Mouse (Mus musculus): Measurements from ENCODE around the gene Tsr1.

Gene Tsr1

GRCm38 (mm10) chr11:74897678-74898516 is at the start of gene Tsr1:
Gene Tsr1, plus strand, starts transcription at chr11:74898071.
- in situ Hi-C loops (cut with MboI): no loop called here

- in situ Hi-C loops (cut with MboI): no loop called here
Observed at GRCm38 (mm10) chr11:74850998-74851661, 46.7 kb upstream of the Tsr1 start.

- in situ Hi-C loops (cut with MboI): no loop called here
Observed at GRCm38 (mm10) chr11:74857756-74858155, 40.1 kb upstream of the Tsr1 start.

- in situ Hi-C loops (cut with MboI): no loop called here
Observed at GRCm38 (mm10) chr11:74862129-74862528, 35.7 kb upstream of the Tsr1 start.

- in situ Hi-C loops (cut with MboI): no loop called here
Observed at GRCm38 (mm10) chr11:74863471-74863870, 34.4 kb upstream of the Tsr1 start.

- in situ Hi-C loops (cut with MboI): no loop called here
Observed at GRCm38 (mm10) chr11:74864421-74864820, 33.5 kb upstream of the Tsr1 start.

GRCm38 (mm10) chr11:74865252-74865651 is 32.6 kb upstream of the Tsr1 start:
- in situ Hi-C loops (cut with MboI): no loop called here

- in situ Hi-C loops (cut with MboI): no loop called here
Observed at GRCm38 (mm10) chr11:74866640-74867039, 31.2 kb upstream of the Tsr1 start.

GRCm38 (mm10) chr11:74867181-74867580 is 30.7 kb upstream of the Tsr1 start:
- in situ Hi-C loops (cut with MboI): no loop called here

DNA sequence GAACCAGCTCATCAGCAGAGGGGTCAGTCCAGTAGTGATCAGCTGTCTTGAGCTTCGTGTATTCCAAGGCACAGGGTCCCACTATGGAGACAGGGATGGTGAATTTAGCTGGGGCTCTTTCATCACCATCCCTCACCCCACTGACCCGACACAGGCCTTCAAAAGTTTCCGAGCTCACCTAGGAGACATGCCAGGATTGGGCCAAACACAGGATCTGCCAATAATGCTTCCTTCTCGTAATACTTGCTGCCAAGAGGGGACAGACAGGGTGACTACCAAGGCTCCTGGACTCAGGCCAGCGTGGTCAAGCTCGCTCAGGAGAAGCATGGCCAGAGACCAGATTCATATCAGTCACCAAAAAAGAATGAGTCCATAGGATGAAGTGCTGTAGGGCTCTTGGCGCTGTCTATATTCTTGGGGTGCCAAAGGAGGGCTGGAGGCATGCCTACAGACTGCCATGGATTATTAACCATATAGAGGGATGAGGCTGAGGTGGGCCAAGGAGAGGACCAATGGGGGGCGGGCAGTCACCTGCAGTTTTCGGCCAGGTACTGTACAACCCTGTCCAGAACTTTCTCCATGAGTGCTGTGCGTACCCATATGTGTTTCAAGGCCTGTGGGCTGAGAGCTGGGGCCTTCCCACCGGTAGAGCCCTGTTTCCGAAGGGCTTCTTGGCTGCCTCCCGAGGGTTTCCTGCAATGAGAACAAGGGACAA is 29.7 kb upstream of the Tsr1 start:
- in situ Hi-C loops (cut with MboI): no loop called here

DNA sequence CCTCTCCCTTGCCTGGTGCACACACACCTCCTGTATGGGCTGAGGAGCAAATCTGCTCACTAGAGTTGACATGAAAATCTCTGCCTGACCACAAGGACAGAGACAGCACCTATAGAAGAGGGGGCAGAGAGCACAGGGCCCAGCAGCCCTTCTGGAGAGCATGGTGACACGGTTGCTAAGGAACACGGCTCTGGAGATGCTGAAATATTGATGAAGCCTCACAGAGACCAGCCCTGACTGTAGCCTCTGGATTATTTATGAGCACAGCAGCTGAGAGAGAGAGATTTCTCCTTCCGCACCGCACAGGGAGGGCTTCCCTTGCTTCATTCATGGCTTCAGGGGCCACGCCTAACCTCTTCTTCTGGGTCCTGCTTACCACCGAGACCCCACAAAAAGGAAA is 28.3 kb upstream of the Tsr1 start:
- in situ Hi-C loops (cut with MboI): no loop called here

GRCm38 (mm10) chr11:74870544-74870943 is 27.3 kb upstream of the Tsr1 start:
- in situ Hi-C loops (cut with MboI): no loop called here

DNA sequence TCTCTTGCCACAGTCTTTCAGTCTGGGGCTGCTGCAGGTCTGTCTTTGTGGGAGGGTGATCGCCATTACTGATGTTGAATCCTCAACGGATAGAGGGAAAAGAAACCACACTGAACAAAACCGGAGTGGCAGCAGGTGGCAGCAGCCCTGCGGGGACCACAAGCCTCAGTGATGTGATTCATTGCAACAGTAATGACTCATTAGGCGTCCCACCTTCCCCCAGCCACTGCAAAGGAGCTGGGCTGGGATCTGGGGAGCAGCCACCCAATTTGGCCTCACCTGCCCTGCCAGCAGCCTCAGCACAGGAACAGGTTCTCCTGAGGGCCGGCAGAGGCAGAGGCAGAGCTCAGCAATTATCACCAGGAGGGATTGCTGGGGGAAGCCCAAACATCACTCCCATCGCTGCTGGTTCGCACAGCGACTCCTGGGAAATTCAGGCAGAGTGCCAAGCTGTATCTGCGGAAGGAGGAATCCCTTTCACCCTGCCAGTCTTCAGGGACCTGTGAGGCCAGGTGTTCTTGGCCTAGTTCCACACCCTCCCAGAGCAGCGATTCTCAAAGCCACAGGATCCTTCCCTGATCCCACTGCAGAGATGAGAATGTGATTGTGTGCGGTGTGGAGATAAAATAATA is 26.8 kb upstream of the Tsr1 start:
- in situ Hi-C loops (cut with MboI): no loop called here

DNA sequence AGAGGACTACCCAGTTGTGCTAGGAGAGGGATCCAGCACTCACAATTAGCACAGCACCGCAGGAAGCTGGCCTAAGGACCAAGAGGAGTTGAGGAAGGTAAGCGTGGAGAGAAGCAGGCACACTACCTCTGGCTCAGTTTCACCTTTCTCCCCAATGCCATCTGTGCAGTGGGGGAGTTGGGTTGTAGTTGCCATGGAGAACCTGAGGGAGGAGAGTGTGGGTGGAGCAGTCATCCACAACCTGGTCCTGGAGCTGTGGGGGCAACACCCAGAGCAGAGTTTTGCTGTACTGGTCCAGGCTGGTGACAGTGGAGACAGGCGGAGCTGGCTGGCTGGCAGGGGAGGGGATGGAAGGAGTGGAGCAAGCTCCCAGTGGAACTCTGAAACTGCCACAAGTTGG is 23.2 kb upstream of the Tsr1 start:
- in situ Hi-C loops (cut with MboI): no loop called here

GRCm38 (mm10) chr11:74876801-74877200 is 21.1 kb upstream of the Tsr1 start:
- in situ Hi-C loops (cut with MboI): no loop called here

DNA sequence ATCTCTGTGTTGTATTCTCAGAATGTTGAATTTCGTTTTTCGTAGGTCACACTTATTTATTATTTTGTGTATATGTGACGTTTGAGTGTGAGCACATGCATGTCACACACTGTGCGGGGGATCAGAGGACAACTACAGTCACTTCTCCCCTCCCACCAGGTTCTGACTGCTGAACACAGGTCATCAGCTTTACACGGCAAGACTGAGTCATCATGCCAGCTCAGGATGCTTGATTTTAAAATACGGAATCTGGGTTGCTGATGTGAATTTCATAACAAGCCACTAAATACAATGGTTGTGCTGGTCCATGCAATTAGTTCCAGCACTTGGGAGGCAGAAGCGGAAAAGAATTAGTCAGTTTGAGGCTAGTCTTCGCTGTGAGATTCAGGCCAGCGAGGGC is 16.9 kb upstream of the Tsr1 start:
- in situ Hi-C loops (cut with MboI): no loop called here

DNA sequence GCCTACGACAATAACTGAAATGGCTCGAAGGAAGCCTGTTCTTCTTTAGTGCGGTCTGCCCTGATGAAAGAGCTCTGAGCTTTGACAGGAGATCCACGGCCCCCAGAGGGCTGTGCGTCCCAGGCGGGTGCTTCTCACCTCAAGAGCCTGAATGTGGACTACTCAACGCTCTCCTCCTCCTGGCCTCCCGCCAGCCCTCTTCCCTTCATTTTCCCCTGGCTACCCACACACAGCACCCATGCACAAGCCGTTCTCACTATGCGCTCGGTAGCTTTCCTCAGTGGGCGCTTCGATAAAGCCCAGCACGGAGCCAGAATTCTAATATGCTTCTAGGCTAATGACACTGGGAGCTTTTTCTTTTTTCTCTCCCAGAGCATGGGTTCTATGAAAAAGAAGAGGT is 15.9 kb upstream of the Tsr1 start:
- in situ Hi-C loops (cut with MboI): no loop called here

- in situ Hi-C loops (cut with MboI): no loop called here
Observed at GRCm38 (mm10) chr11:74883098-74883497, 14.8 kb upstream of the Tsr1 start.

DNA sequence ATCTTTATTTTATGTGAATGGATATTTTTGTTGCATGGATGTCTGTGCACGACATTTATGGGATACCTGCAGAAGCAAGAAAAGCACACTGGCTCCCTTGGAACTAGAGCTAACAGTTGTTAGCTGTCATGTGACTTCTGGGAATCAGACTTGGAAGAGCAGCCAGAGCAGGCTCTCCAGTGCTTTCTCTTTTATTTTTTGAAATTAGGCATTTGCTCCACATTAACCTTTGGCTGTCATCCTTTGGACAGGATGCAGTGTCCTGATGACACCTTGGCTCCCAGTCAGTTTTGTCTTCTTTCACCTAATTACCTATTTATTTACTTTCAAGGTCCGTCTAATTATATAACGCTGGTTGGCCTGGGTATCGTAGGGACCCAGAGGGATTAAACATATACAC is 3.3 kb upstream of the Tsr1 start:
- in situ Hi-C loops (cut with MboI): no loop called here

DNA sequence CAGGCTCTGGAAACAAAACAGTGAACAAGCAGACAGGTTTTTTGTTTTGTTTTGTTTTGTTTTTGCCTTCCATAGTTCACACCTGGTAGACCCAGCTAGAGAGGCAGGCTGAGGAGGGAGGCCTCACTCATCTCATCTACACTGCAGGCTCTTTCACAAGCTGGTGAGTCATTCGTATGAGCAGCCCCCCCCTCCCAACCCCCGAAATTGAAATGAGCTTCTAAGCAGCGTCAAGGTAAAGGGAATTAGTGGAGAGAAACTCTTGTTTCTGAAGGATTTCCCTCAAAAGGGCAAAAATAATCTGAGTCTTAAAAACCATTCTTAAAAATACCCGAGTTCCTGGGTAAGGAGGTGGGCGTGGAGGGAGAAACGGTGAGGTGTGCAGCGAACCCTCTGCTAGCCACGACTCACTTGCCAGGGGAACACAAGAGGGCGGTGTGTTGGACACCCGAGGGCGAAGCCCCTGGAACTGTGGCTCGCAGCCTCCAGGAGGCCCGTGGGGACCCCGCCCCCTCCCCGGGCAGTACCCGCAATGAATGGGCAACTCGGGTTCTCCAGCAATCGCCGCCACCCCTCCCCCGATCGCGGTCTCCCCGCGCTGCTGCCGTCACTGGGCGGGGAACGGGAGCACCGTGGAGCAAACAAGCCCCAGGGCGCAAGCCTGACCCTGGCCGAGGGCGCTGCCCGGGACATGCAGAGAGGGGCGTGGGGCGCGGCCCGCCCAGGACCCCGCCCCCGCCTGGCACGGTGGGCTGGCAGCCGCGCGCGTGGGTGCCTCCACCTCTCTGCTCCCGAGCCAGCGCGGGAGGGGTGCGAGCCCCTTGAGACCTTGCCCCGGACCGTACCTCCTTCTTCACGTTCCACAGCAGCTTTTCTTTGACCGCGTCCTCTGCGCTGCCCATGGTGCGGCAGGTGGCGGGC is 1.6 kb upstream of the Tsr1 start:
- in situ Hi-C loops (cut with MboI): no loop called here
